Mouse (Mus musculus): Measurements from ENCODE around the gene Skor1. TPM values are rescaled to one million over a fixed set of nuclear protein-coding genes. Genes with fewer than 3 reads are reported as not detected.

The Skor1 gene
- polyA plus RNA-seq, 1 experiment from 2014 or later: not detected

DNA sequence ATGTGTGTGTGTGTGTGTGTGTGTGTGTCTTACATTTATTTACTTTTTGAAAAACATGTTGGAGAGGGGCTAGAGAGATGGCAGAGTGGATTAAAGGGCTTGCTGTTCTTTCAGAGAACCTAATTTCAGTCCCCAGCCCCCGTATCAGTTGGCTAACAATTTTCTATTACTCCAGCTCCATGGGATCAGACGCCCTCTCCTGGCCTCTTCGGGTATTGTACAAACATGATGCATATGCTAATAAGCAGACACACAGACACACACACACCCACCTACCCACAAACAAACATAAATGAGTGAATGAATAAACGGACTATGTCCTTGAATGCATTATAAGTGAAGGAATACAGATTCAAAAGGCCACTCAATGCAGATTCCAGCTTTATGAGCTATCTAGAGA lies 49.4 kb downstream of the Skor1 start:
- 89% methylated on average over 4 of the region's 4 CpGs for WGBS
- no peak for ATAC-seq (ENCODE audit: insufficient read depth)
- Histone ChIP-seq H3K27ac (ENCODE audit: low read depth) (no peak overlapping the region), H3K4me3 (ENCODE audit: low read depth, low read length) (no peak overlapping the region), H3K9ac (no peak overlapping the region), H3K4me1 (ENCODE audit: insufficient read depth) (peaks cover 6% of the 10 kb centered on the region; the same call in 1 of the 2 replicates), H3K9me3 (ENCODE audit: low read depth, low read length) (no peaks in the 10 kb centered on the region), H3K4me2 (no peak overlapping the region), H3K27me3 (ENCODE audit: insufficient read depth, low read length) (no peaks in the 10 kb centered on the region), H3K36me3 (ENCODE audit: insufficient read depth) (no peaks in the 10 kb centered on the region)
- TF ChIP-seq CTCF (IDR thresholded peaks at IDR 0.05; ENCODE audit: low read depth): 0 out of 2 replicates have a peak, but pooled peaks have one; percentile 31
- no peak for DNase-seq

DNA sequence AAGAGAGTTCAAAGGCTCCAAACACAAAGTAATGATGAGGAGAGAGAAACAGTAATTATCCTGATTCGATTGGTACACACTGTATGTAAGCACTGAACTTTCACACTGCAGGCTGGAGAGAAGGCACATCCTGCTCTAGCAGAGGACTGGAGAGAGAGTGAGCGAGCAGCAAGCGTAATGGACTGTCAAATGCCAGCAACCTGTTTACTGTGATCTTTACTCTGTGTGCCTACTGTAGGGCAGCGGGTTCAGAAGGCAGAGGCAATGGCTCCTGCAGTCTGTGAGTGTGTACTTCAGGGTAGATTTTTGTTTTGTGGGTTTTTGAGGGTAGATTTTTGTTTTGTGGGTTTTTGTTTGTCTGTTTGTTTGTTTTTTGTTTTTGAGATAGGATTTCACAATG lies 49.9 kb downstream of the Skor1 start:
- Histone ChIP-seq H3K4me2 (no peak overlapping the region), H3K36me3 (ENCODE audit: insufficient read depth) (no peaks in the 10 kb centered on the region), H3K9ac (no peak overlapping the region), H3K9me3 (ENCODE audit: low read depth, low read length) (no peaks in the 10 kb centered on the region), H3K4me3 (ENCODE audit: low read depth, low read length) (no peak overlapping the region), H3K27ac (ENCODE audit: low read depth) (no peak overlapping the region), H3K27me3 (ENCODE audit: insufficient read depth, low read length) (no peaks in the 10 kb centered on the region), H3K4me1 (ENCODE audit: insufficient read depth) (peaks cover 6% of the 10 kb centered on the region; the same call in 1 of the 2 replicates)
- 70% methylated on average over 4 of the region's 4 CpGs for WGBS
- DNase-seq (no peak), ATAC-seq (ENCODE audit: insufficient read depth) (no peak)
- no peak for TF ChIP-seq CTCF (IDR thresholded peaks at IDR 0.05; ENCODE audit: low read depth)

DNA sequence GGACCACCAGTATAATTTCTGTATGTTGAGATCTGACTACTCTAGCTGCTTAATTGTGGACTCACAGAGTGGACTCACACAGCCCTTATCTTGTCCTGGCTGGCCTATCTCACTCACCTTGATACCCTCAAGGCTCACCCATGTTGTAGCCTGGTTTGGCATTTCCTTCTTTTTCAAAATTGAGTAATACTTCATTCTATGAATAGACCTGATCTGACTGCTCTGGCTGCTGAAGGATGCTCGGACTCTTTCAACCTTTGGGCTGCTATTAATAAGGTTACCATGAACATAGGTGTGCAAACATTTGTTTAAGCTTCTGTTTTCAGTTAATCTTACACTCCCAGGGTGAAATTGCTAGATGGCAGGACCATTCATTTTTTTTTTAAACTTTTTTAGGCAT lies 51.6 kb downstream of the Skor1 start:
- Histone ChIP-seq H3K36me3 (ENCODE audit: insufficient read depth) (no peaks in the 10 kb centered on the region), H3K9ac (no peak overlapping the region), H3K4me1 (ENCODE audit: insufficient read depth) (peaks cover 10% of the 10 kb centered on the region; the same call in 1 of the 2 replicates), H3K27ac (ENCODE audit: low read depth) (no peak overlapping the region), H3K9me3 (ENCODE audit: low read depth, low read length) (no peaks in the 10 kb centered on the region), H3K4me3 (ENCODE audit: low read depth, low read length) (no peak overlapping the region), H3K4me2 (no peak overlapping the region), H3K27me3 (ENCODE audit: insufficient read depth, low read length) (no peaks in the 10 kb centered on the region)
- DNase-seq (no peak), ATAC-seq (ENCODE audit: insufficient read depth) (no peak)
- no peak for TF ChIP-seq CTCF (IDR thresholded peaks at IDR 0.05; ENCODE audit: low read depth)
- WGBS: 45% methylated on average over 1 of the region's 1 CpGs

DNA sequence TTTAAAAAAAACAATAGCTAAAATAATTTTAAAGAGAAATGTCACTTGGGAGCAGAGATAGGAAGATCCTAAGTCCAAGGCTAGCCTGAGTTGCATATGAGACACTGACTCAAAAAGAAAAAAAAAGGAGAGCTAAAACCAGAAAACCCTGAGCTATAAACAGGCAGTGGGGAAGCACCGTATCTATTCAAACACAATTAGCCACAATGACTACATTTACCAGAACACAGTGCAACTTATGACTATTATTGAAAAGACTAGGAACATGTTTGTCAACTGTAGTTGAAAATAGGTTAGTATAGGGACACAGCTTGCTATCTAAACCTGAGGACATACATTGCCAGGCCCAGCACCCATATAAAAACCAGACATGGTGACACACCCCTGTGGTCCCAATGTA lies 54.7 kb downstream of the Skor1 start:
- Histone ChIP-seq H3K27me3 (ENCODE audit: insufficient read depth, low read length) (no peaks in the 10 kb centered on the region), H3K9ac (no peak overlapping the region), H3K4me2 (no peak overlapping the region), H3K36me3 (ENCODE audit: insufficient read depth) (no peaks in the 10 kb centered on the region), H3K4me1 (ENCODE audit: insufficient read depth) (peaks cover 23% of the 10 kb centered on the region), H3K27ac (ENCODE audit: low read depth) (no peak overlapping the region), H3K4me3 (ENCODE audit: low read depth, low read length) (no peak overlapping the region), H3K9me3 (ENCODE audit: low read depth, low read length) (no peaks in the 10 kb centered on the region)
- no peak for TF ChIP-seq CTCF (IDR thresholded peaks at IDR 0.05; ENCODE audit: low read depth)
- 83% methylated on average over 1 of the region's 1 CpGs for whole genome bisulfite sequencing
- DNase-seq (no peak), ATAC-seq (ENCODE audit: insufficient read depth) (no peak)

DNA sequence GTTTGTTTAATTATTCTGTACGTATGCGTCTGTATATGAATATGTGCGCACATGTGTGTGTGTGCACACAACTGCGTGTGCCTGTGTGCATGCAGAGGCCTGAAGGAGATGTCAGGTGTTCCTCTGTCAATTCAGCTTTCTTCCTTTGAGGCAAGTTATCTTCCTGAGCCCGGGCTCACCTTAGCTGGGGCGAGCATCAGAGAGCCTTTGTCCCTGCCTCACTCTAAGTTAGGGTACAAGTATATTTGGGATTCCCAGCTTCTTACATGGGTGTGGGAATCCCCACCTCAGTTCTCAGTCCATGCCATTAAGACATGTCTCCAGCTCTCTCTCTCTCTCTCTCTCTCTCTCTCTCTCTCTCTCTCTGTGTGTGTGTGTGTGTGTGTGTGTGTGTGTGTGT lies 56.2 kb downstream of the Skor1 start:
- Histone ChIP-seq H3K4me2 (peak overlapping the region; percentile 62), H3K4me3 (ENCODE audit: low read depth, low read length) (peak overlapping the region; percentile 30), H3K4me1 (ENCODE audit: insufficient read depth) (peaks cover 23% of the 10 kb centered on the region), H3K9me3 (ENCODE audit: low read depth, low read length) (no peaks in the 10 kb centered on the region), H3K27me3 (ENCODE audit: insufficient read depth, low read length) (no peaks in the 10 kb centered on the region), H3K27ac (ENCODE audit: low read depth) (peak overlapping the region; percentile 95), H3K9ac (peak overlapping the region; percentile 47), H3K36me3 (ENCODE audit: insufficient read depth) (no peaks in the 10 kb centered on the region)
- DNase-seq (no peak), ATAC-seq (ENCODE audit: insufficient read depth) (no peak; the same call in 1 of the 2 replicates)
- WGBS: 4% methylated on average over 6 of the region's 6 CpGs
- TF ChIP-seq CTCF (IDR thresholded peaks at IDR 0.05; ENCODE audit: low read depth): no peak

DNA sequence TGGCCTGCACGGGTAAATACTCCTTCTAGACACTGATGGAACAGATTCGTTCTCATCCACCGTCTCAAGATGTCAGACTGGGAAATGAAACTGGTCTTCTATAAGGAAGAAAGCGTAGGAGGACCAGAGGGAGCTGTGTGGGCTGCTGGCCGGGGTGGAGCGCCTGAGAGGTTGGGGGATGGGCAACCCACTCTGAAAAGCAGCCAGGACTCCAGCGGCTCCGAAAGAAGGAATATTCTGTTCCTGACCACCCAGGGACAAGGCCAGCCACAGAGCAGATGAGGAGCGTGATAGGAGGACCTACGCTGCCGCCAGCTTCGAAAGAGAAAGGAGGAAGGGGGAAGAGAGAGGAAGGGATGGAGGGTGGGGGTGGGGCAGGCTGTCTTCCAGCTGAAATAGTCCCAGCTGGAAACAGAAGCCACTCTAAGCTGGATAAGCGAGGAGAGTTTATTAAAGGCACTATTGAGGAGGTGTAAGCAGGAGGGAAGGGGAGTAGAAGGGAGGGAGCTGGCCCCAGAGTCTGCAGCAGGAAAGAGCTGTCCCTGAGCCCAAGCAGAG lies 56.7 kb downstream of the Skor1 start:
- Histone ChIP-seq H3K9ac (peak overlapping the region; percentile 47), H3K4me2 (peak overlapping the region; percentile 62), H3K36me3 (ENCODE audit: insufficient read depth) (no peaks in the 10 kb centered on the region), H3K27me3 (ENCODE audit: insufficient read depth, low read length) (no peaks in the 10 kb centered on the region), H3K4me1 (ENCODE audit: insufficient read depth) (peaks cover 23% of the 10 kb centered on the region), H3K27ac (ENCODE audit: low read depth) (peak overlapping the region; percentile 95), H3K9me3 (ENCODE audit: low read depth, low read length) (no peaks in the 10 kb centered on the region), H3K4me3 (ENCODE audit: low read depth, low read length) (peak overlapping the region; percentile 30)
- ATAC-seq (ENCODE audit: insufficient read depth) (peak; percentile 95), DNase-seq (peak; percentile 92)
- whole genome bisulfite sequencing: 0% methylated on average over 13 of the region's 13 CpGs
- TF ChIP-seq CTCF (IDR thresholded peaks at IDR 0.05; ENCODE audit: low read depth): no peak

DNA sequence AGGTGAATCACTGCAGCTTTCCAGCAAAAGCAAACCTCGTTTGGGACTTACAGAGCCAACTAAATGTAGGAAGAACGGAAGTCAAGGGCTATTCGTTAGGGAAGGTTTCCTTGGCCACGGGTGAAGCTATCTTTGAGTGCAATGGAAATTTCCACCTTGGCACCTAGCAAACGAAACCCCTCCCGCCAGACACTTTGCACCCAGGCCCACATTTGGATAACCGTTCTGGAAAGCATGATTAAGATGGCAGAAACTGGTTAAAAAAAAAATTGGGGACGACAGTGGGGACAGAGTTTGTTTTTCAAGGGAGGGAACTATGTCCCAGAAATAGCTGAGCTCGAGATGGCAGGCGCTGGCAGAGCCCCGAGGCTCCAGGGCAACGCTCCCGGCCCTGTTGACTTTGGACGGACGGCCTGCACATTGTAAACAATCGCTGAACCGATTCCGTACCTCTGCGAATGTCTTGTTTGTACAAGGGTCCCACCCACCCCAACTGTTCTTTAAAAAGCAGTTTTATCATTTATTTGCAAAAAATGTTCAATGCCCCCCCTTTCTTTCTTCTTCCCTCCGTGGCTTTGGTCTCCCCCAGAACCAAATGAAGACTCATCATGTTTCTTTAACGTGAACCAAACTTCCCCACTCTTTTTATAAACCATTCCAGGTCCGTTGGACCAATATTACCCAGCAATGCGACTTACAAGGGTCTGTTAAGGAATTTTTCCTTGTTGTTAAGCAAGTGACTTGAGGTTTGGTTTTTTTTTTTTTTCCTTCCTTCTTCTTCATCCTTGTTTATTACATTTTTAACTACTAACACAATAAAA lies 57.5 kb downstream of the Skor1 start:
- no peaks in the 10 kb centered on the region for H3K9me3 ChIP-seq (ENCODE audit: low read depth, low read length)
- H3K4me2 ChIP-seq: peak overlapping the region; percentile 62
- DNase-seq: peak; percentile 58
- no peaks in the 10 kb centered on the region for H3K27me3 ChIP-seq (ENCODE audit: insufficient read depth, low read length)
- peaks cover 23% of the 10 kb centered on the region for H3K4me1 ChIP-seq (ENCODE audit: insufficient read depth)
- H3K27ac ChIP-seq (ENCODE audit: low read depth): peak overlapping the region; percentile 95
- no peak for ATAC-seq (ENCODE audit: insufficient read depth)
- TF ChIP-seq CTCF (IDR thresholded peaks at IDR 0.05; ENCODE audit: low read depth): no peak
- no peaks in the 10 kb centered on the region for H3K36me3 ChIP-seq (ENCODE audit: insufficient read depth)
- 9% methylated on average over 23 of the region's 23 CpGs for WGBS
- no peak overlapping the region; the same call in 1 of the 2 replicates for H3K4me3 ChIP-seq (ENCODE audit: low read depth, low read length)
- peak overlapping the region; percentile 2; the same call in 1 of the 2 replicates for H3K9ac ChIP-seq
